Mouse (Mus musculus): ENCODE results near the gene Lrig2. TPM values are rescaled to one million over a fixed set of nuclear protein-coding genes. Genes with fewer than 3 reads are reported as not detected.

Lrig2 gene
- total RNA-seq, 4 experiments from 2014 or later = 15.8 to 27.3 (median 20.5) TPM

DNA sequence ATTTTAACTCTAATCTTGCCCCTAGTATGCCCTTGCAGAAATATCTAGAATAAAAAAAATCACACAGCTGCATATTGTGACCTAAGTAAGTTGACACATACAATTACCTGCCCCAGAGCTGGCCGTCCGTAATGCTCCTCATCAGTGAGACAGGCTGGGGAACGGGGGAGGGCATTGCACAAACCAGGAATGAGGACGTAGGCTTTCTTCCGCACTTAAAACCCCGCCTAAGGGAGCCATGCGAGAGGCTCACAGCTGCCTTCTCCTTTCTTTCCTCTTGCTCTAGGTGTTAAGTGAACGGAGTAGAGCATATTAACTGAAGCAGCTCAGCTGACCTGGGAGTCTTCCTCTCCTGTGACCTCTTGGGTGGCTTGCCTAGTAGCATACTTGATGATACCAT is 149.9 kb downstream of the Lrig2 start:
- DNase-seq = no peak

DNA sequence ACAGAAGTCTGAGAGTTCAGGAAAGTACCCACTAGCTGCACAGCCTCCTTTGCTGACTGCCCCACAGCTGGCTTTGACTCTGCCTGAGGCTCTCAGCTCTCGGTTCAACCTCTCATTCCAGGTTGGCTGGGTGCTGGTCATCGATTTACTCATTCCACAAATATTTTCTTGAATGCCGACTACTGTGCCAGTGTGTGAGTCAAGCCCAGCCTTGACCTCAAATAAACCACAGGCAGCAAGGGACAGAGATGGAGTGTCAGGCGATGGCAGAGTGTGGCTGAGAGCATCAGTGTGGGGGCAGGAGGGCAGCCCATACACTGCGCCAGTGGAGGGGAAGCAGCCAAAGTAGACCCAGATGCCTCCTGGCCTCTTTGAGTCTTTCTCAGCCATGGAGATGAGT is 151.4 kb downstream of the Lrig2 start:
- peak; percentile 86 for DNase-seq

DNA sequence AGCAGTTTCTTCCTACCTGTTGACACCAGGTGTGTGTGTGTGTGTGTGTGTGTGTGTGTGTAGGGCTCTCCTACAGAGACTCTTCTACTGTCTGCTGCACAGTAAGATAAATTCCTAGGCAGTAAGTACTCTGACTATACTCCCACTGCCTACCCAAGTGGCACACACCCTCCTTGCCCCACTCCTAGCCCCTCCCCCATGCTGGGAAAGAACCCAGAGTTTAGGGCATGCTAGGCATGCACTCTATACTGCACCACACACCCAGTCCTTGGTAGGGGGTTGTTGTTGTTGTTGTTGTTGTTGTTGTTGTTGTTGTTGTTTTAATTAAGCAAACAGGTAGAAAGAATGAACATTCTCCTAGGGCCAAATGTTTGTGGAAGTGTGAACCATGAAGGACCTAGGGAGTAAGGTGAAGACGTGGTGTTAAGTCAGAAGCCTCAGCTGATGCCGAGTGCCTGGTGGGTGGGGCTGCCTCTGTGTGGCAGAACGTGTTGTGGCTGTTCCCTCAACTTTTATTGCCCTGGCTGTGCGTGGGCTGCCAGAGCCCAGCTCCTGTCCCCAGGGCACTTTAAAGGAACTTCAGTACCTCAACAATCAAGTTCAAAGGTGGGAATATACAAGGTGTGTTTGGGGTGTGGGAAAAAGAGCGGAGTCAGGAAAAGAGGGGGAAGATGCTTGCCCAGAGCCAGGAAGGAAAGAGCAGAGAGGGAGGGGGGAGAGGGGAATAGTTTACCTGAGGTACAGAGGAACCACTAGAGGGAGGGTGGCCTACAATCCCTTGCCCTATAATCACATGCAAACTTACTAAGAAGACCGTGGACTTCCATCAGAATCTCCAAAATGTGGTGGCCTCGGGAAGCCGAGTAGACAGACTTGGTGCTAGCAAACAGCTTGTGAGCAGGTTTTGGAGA is 152.2 kb downstream of the Lrig2 start:
- DNase-seq = no peak

DNA sequence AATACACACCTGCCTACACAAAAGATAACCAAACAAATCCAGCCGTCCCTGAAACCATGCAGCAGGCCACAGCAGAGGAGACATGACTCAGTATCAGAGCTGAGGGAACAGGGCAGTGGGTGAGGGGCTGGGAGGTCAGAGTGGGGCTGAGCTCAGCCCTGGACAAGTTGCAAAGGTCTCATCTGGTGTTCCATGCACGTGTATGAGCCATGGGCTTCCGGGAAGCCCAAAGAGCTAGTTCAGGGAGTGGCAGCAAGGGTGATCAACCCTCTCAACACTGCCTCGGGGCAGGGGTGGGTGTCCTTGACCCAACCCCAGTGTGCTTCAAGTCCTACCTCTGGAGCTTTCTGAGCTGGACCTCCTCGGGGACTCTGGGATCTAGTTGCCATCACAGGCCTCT is 153.0 kb downstream of the Lrig2 start:
- DNase-seq = no peak

DNA sequence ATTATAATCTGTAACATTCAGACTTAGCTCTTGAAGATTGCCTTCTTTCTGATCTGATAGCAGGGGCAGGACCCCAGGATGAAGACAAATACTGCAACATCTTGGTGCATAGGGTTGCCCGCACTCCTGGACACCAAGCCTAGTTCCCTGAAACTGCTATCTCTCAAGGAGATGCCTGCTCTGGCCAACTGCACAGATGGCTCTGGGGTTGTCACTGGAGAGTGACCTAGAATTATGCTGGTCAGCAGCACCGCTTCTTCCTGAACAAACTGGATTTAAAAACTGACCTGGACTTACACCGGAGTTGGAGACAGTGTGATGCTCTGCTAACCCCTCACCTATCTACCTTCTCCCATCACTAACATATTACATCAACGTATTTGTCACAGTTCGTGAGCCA is 155.6 kb downstream of the Lrig2 start:
- no peak for DNase-seq

DNA sequence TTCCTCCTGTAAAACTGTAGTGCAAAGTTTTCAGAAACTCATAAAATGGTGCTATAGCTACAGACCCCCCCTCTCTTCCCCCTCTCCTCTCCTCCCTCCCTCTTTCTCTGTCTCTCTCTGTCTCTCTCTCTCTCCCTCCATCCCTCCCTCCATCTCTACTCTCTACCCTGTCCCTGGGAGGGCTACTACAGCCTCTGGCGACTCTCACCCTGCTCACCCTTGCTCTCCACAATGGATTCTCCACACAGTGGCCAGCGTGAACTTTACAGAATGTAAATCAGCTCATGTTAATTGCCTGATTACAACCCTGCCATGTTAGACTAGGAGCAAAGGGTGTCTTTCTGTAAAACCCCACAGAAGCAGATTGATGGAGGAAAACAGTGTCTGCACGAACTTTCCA is 157.8 kb downstream of the Lrig2 start:
- DNase-seq = no peak

DNA sequence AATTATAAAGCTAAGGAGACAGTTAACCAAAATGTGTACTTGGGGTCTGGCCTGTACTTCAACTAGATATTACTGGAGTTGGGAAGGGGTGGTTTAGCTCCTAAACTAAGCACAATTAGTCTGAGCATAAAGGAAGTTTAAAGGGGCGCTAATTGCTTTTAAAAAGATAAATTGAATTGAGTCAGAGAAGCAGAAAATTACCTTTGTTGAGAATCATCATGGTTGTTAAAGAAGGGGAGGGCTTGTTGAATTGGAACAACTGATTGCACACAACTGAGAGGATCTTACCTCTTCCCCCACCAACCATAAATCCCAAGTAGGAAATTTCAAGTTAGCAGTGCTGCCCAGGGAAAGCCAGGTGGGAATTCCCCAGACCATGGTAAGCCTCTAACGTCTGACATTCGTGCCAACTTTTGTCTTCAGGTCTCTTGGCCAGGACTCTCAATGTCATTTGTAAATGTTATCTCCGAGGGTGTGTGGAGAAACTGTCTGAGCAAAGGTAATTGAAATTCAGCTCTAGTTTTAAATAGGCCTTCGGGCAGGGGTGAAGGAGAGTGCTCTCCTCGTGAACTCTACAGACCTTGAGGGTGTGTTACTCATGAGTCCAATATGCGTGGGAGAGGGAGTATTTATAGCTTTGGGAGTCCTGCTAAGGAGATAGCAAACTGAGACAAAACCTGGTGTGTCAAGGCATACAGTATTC is 159.2 kb downstream of the Lrig2 start:
- peak; percentile 46 for DNase-seq

DNA sequence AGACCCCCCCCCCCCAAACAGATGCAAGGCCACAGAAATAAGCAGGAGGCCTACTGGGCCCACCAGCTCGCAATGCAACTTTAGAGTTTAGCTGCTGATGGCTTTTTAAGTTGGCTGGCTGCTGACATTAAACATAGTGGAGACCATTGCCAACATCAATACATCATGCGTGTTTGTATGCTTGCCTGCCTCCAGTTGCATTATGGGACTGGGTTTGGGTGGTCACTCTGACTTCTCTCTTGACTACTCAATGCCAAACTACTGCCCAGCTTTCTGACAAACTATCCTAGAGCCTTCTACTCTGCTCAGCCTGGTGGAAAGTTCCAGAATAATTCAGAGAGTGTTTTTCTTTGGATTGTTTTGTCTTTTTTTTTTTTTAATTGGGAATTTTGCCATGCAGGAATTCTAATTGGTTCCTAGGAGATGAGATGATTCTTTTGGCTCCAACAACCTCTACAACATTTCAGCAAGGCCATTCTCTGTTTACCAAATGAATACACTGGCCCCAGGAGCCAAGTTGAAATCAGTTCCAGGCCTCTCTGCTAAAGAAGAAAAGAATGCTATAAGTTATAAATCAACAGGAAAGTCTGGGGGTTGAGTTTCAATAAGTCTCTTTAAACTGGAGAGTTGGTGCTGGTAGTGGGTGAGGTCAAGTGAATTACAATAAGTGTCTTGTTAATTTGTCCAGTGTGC is 161.3 kb downstream of the Lrig2 start:
- DNase-seq = no peak

DNA sequence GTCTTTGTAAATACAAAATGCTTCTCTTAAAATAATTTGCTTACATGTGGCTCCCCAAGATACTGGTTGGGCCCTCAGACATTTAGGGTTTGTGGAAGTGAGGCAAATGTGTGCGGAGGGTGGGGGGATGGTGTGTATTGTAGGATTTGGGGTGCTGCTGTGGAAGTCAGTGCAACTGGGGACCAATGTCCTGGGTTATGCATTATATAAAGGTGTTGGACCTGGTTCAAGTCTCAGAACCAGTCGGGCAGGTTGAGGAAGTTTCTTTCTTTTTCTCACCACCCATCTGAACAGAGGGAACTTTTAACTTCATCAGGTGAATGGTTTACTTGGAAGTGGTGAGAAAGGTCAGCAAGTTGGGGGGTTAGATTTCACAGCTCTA is 161.9 kb downstream of the Lrig2 start:
- no peak for DNase-seq

DNA sequence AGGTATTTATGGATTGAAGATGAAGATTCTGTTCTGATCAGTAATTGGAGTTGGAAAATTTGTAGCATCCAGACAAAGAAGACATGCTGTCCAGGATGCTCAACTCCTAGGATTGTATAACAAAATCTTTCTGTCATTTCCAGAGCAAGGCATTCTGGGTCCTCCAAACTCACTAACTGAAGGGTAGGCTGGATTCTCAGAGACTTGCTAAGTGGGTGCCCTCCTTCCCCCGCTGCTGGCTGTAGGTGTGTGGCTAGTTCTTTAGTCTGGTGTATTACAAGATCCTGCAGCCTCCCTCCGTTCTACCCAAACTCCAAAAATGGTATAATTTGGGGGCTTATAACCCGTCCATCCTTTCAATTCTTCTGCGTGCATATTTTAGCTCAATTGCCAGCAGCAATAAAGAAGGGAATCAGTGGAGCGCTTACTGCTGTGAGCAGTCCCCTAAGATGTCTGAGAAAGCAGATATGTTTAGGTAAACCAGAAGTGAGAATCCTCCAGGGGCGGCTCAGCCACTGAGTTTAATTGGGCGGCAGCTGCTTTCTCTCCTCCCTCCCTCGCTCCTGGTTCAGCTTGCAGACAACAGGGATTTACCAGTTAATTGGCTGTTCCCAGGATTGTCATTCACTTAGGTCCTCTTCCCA is 162.4 kb downstream of the Lrig2 start:
- DNase-seq = no peak

Other genes starting within 250 kb of the Lrig2 start
- 10 to 100 TPM; 17.5 to 29.1 (median 23.5) TPM for gene Slc16a1, start 126.8 kb upstream of the Lrig2 start, total RNA-seq (2022)